Mouse (Mus musculus) hindbrain, embryonic 16.5 days (tissue): ENCODE measurements around the gene Ddx1. TPM values are rescaled to one million over a fixed set of nuclear protein-coding genes. Genes with fewer than 3 reads are reported as not detected.

Source experiments
- ATAC-seq: fragments of 200-750 bp; cut with Nextera tagmentation; 2 replicates; pipeline ENCODE4 v1.8.0; 2017; ENCODE audit warnings: moderate TSS enrichment, moderate library complexity
- H3K27ac ChIP-seq: fragments of 300-500 bp; sonication (generic); 2 replicates; pipeline ENCODE4 v1.5.1; 2014; ENCODE audit warnings: low read depth, mild to moderate bottlenecking, control low read depth, low read length, moderate library complexity
- H3K27me3 ChIP-seq: fragments of 300-500 bp; sonication (generic); replicated peaks from 2 replicates; pipeline ENCODE4 v1.6.1; 2014; ENCODE audit warnings: low read length; ENCODE audit not compliant: control insufficient read depth, insufficient read depth
- H3K36me3 ChIP-seq: fragments of 300-500 bp; sonication (generic); 2 replicates; pipeline ENCODE4 v1.6.1; 2014; ENCODE audit warnings: mild to moderate bottlenecking, low read length, moderate library complexity, mixed read lengths; ENCODE audit not compliant: control insufficient read depth, insufficient read depth
- H3K4me1 ChIP-seq: fragments of 300-500 bp; sonication (generic); 2 replicates; pipeline ENCODE4 v1.6.1; 2014; ENCODE audit warnings: low read depth, low read length; ENCODE audit not compliant: control insufficient read depth, insufficient read depth
- H3K4me2 ChIP-seq: fragments of 300-500 bp; sonication (generic); 2 replicates; pipeline ENCODE4 v1.6.1; 2014; ENCODE audit warnings: mild to moderate bottlenecking, low read length, control low read depth, moderate library complexity
- H3K4me3 ChIP-seq: fragments of 300-500 bp; sonication (generic); 2 replicates; pipeline ENCODE4 v1.5.1; 2014; ENCODE audit warnings: mild to moderate bottlenecking, low read length, control low read depth, moderate library complexity
- H3K9ac ChIP-seq: fragments of 300-500 bp; sonication (generic); 2 replicates; pipeline ENCODE4 v1.6.1; 2014; ENCODE audit warnings: low read depth, mild to moderate bottlenecking, control low read depth, low read length, moderate library complexity
- H3K9me3 ChIP-seq: fragments of 300-500 bp; sonication (generic); 2 replicates; pipeline ENCODE4 v1.6.1; 2014; ENCODE audit warnings: mild to moderate bottlenecking, low read length, moderate library complexity; ENCODE audit not compliant: control insufficient read depth
- WGBS: fragments of 180-500 bp; shearing (Covaris S2); extraction: QIAGEN DNeasy Blood & Tissue Kit; methylation state at CpG from one replicate; pipeline ENCODE4 v1.1.7; 2014; 5-methylcytosine and 5-hydroxymethylcytosine counted together
- polyA plus RNA-seq: library from polyadenylated mRNA; unstranded; fragments of >200 nt; fragmentation: Nextera tagmentation; extraction: Ambion mirVana; gene quantifications from 2 replicates; pipeline ENCODE4 v1.2.1, GENCODE M21; 2015

Gene Ddx1
- polyA plus RNA-seq, 1 experiment from 2014 or later: 136 TPM

- H3K27me3 ChIP-seq: no peaks in the 10 kb centered on the region; the same call in 1 of the 2 replicates
- H3K9ac ChIP-seq: no peak overlapping the region
- ATAC-seq: no peak
- H3K27ac ChIP-seq: no peak overlapping the region
- no peak overlapping the region for H3K4me2 ChIP-seq
- WGBS: 78% methylated on average over 6 of the region's 6 CpGs
- no peaks in the 10 kb centered on the region for H3K9me3 ChIP-seq
- peaks cover 8% of the 10 kb centered on the region for H3K4me1 ChIP-seq
- no peak overlapping the region for H3K4me3 ChIP-seq
- no peaks in the 10 kb centered on the region for H3K36me3 ChIP-seq
These were observed 71.4 kb downstream of the Ddx1 start for GRCm38 (mm10) chr12:13177606-13178005.

GRCm38 (mm10) chr12:13176927-13177326 lies 72.1 kb downstream of the Ddx1 start:
- Histone ChIP-seq H3K9me3 (no peaks in the 10 kb centered on the region), H3K4me3 (no peak overlapping the region), H3K4me1 (peaks cover 8% of the 10 kb centered on the region), H3K36me3 (no peaks in the 10 kb centered on the region), H3K27ac (no peak overlapping the region), H3K9ac (no peak overlapping the region), H3K4me2 (no peak overlapping the region), H3K27me3 (no peaks in the 10 kb centered on the region; the same call in 1 of the 2 replicates)
- no peak for ATAC-seq
- 69% methylated on average over 3 of the region's 3 CpGs for WGBS

- H3K27ac ChIP-seq: no peak overlapping the region
- 44% methylated on average over 2 of the region's 2 CpGs for WGBS
- no peak overlapping the region for H3K4me3 ChIP-seq
- no peak overlapping the region for H3K9ac ChIP-seq
- no peak overlapping the region for H3K4me2 ChIP-seq
- no peaks in the 10 kb centered on the region for H3K36me3 ChIP-seq
- no peak for ATAC-seq
- no peaks in the 10 kb centered on the region; the same call in 1 of the 2 replicates for H3K27me3 ChIP-seq
- peaks cover 8% of the 10 kb centered on the region for H3K4me1 ChIP-seq
- no peaks in the 10 kb centered on the region for H3K9me3 ChIP-seq
These were observed 72.9 kb downstream of the Ddx1 start for GRCm38 (mm10) chr12:13176136-13176535.

- H3K27me3 ChIP-seq: no peaks in the 10 kb centered on the region; the same call in 1 of the 2 replicates
- H3K4me2 ChIP-seq: no peak overlapping the region
- H3K4me1 ChIP-seq: no peaks in the 10 kb centered on the region
- H3K9me3 ChIP-seq: no peaks in the 10 kb centered on the region
- no peaks in the 10 kb centered on the region for H3K36me3 ChIP-seq
- H3K4me3 ChIP-seq: no peak overlapping the region
- no peak for ATAC-seq
- H3K9ac ChIP-seq: no peak overlapping the region
- WGBS: 67% methylated on average over 6 of the region's 6 CpGs
- H3K27ac ChIP-seq: no peak overlapping the region
These were observed 75.0 kb downstream of the Ddx1 start for GRCm38 (mm10) chr12:13174022-13174421.

- H3K36me3 ChIP-seq: no peaks in the 10 kb centered on the region
- WGBS: 50% methylated on average over 1 of the region's 1 CpGs
- no peak overlapping the region for H3K9ac ChIP-seq
- no peak overlapping the region for H3K4me3 ChIP-seq
- H3K9me3 ChIP-seq: no peaks in the 10 kb centered on the region
- no peaks in the 10 kb centered on the region; the same call in 1 of the 2 replicates for H3K27me3 ChIP-seq
- H3K4me2 ChIP-seq: no peak overlapping the region
- ATAC-seq: no peak
- H3K27ac ChIP-seq: no peak overlapping the region
- no peaks in the 10 kb centered on the region for H3K4me1 ChIP-seq
These were observed 80.9 kb downstream of the Ddx1 start for GRCm38 (mm10) chr12:13168073-13168472.

- ATAC-seq: peak; percentile 40; the same call in 1 of the 2 replicates
- H3K27ac ChIP-seq: no peak overlapping the region
- 76% methylated on average over 5 of the region's 5 CpGs for WGBS
These were observed 81.9 kb downstream of the Ddx1 start for GRCm38 (mm10) chr12:13167116-13167515.

More at GRCm38 (mm10) chr12:13167116-13167515, 81.9 kb downstream of the Ddx1 start:
- Histone ChIP-seq H3K4me1 (no peaks in the 10 kb centered on the region), H3K27me3 (no peaks in the 10 kb centered on the region), H3K4me3 (no peak overlapping the region), H3K9ac (no peak overlapping the region), H3K9me3 (no peaks in the 10 kb centered on the region), H3K4me2 (no peak overlapping the region), H3K36me3 (no peaks in the 10 kb centered on the region)

Other genes starting within 250 kb of the Ddx1 start
- gene Nbas, start 19.9 kb upstream of the Ddx1 start, polyA plus RNA-seq: 14.4 and 17.5 TPM in 2 replicates